Mouse (Mus musculus) gastrocnemius, postnatal 4 days (tissue): ENCODE measurements around the gene Erap1. TPM values are rescaled to one million over a fixed set of nuclear protein-coding genes. Genes with fewer than 3 reads are reported as not detected.

Source experiments
- total RNA-seq, 2 experiments: library from RNA; stranded (reverse); gene quantifications; 2 replicates each; pipeline ENCODE4 v1.2.3; 2021

The Erap1 gene
- total RNA-seq, 2 experiments from 2014 or later = 15.7 to 20.8 TPM

Other genes starting within 250 kb of the Erap1 start
- 1 to 10 TPM; 1.6 to 2.1 TPM for gene Zfp72, start 248.7 kb upstream of the Erap1 start, total RNA-seq
- gene Ftl1-ps1, start 239.9 kb upstream of the Erap1 start, total RNA-seq = 100 to 1,000 TPM; 369 to 414 TPM
- gene Zfp825, start 145.6 kb upstream of the Erap1 start, total RNA-seq = 1 to 10 TPM; 8.3 to 8.8 TPM
- 100 to 1,000 TPM in 1 of 2 experiments, 10 to 100 TPM in 1; 85.8 to 101 TPM for gene Cast, start 169.2 kb downstream of the Erap1 start, total RNA-seq